Mouse (Mus musculus): ENCODE data around the gene Cfap77.

DNA sequence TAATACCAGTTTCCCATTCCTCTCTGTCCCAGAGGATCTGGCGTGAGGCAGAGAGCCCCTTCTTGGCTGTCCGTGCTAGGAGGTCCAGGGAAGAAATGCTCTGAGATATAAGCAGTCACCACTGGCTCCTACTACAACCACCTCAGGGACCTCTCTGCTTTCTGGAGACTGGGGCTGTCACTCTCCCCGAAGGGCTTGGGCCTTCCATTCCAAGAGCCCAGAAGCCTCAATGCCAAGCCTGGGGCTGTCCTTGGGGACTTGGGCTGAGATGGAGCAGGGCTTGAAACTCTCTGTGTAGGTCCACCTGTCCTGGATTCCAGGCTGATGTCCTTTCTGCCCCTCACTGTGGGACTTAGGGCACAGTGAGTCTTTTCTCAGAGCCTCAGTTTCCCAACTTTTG is 144.0 kb downstream of the Cfap77 start:
- TF ChIP-seq CTCF (IDR thresholded peaks at IDR 0.05; ENCODE audit: low read depth, low read length) (no peak), POLR2AphosphoS5 (IDR thresholded peaks at IDR 0.05; ENCODE audit: insufficient replicate concordance, low read depth, low read length) (no peak)
